Mouse (Mus musculus) heart, adult 2 months (tissue): ENCODE measurements at regions not wholly inside any gene's neighbourhood (a gene's known extent, or its start where the extent isn't known, plus 50 kb on each side); places are given as distances from the start of the nearest gene placed in this dataset.

Experiments used
- DNase-seq, 2 experiments: peaks; one replicate each; pipeline ENCODE4 v3.0.0; 2021
- H3K27ac ChIP-seq: fragments of 200-600 bp; 2 replicates; pipeline ENCODE4 v1.8.1; 2022
- H3K27me3 ChIP-seq: fragments of 200-500 bp; 2 replicates; pipeline ENCODE4 v1.6.1; 2012; ENCODE audit warnings: mild to moderate bottlenecking, low read length, inconsistent platforms, mixed read lengths; ENCODE audit not compliant: control insufficient read depth, insufficient read depth
- H3K36me3 ChIP-seq: fragments of 200-500 bp; 2 replicates; pipeline ENCODE4 v1.6.1; 2012; ENCODE audit warnings: low read length, inconsistent platforms; ENCODE audit not compliant: control insufficient read depth, insufficient read depth
- H3K4me1 ChIP-seq: fragments of 200-500 bp; 2 replicates; pipeline ENCODE4 v1.6.1; 2011; ENCODE audit warnings: low read length; ENCODE audit not compliant: control insufficient read depth, insufficient read depth
- H3K4me3 ChIP-seq: fragments of 200-600 bp; 2 replicates; pipeline ENCODE4 v1.8.1; 2022
- H3K79me2 ChIP-seq: fragments of 200-500 bp; replicated peaks from 2 replicates; pipeline ENCODE4 v1.6.1; 2012; ENCODE audit warnings: mild to moderate bottlenecking, inconsistent platforms, low read length, moderate library complexity, mixed read lengths; ENCODE audit not compliant: control insufficient read depth, insufficient read depth
- H3K9ac ChIP-seq: fragments of 200-500 bp; 2 replicates; pipeline ENCODE4 v1.6.1; 2012; ENCODE audit warnings: low read depth, mild to moderate bottlenecking, control low read depth, inconsistent platforms, low read length, mixed read lengths
- CTCF ChIP-seq: fragments of 200-600 bp; IDR thresholded peaks from 2 replicates; pipeline ENCODE4 v1.8.1; 2022; ENCODE audit warnings: antibody characterized with exemption, mild to moderate bottlenecking, moderate library complexity
- EP300 ChIP-seq: fragments of 200-500 bp; IDR thresholded peaks from 2 replicates; pipeline ENCODE4 v1.6.1; 2011; ENCODE audit warnings: low read depth, low read length, control low read depth; ENCODE audit not compliant: insufficient read depth
- POLR2A ChIP-seq: fragments of 200-500 bp; IDR thresholded peaks from 2 replicates; pipeline ENCODE4 v1.6.1; 2011; ENCODE audit warnings: mild to moderate bottlenecking, low read depth, low read length, control low read depth; ENCODE audit not compliant: insufficient read depth
- WGBS: fragments of 180-500 bp; shearing (Covaris S2); methylation state at CpG from one replicate; pipeline ENCODE4 v1.1.7; 2018; 5-methylcytosine and 5-hydroxymethylcytosine counted together
- intact Hi-C: fragments of 180-260 bp; cut with DNase I; formaldehyde crosslinking; loops from one replicate; pipeline ENCODE4 v1.15.1; 2025

DNA sequence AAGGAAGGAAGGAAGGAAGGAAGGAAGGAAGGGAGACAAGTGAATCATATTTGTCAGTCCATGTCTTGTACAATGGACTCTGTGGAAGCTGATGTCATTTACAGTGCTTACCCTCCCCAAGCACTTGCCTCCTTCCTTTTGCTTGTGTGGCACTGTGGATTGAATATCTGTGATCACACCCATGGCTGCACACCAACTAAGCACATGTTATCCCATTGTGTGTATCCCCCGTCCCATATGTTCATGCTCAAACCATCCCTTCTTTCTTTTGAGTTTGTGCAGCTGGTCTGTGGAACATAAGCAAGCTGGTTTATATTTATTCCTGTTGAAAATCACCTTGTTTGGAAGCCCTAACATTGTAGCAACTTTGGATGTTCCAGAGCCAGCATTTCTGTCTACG is 397.7 kb downstream of the Ttll7 start:
- Histone ChIP-seq H3K9ac (no peak overlapping the region), H3K4me1 (no peaks in the 10 kb centered on the region), H3K27ac (no peak overlapping the region), H3K27me3 (no peaks in the 10 kb centered on the region; the same call in 1 of the 2 replicates), H3K4me3 (no peak overlapping the region), H3K36me3 (no peaks in the 10 kb centered on the region), H3K79me2 (no peaks in the 10 kb centered on the region)
- intact Hi-C loops = no loop called here
- TF ChIP-seq CTCF (no peak), EP300 (no peak), POLR2A (no peak)
- 90% methylated on average over 2 of the region's 2 CpGs for WGBS
- no peak for DNase-seq

DNA sequence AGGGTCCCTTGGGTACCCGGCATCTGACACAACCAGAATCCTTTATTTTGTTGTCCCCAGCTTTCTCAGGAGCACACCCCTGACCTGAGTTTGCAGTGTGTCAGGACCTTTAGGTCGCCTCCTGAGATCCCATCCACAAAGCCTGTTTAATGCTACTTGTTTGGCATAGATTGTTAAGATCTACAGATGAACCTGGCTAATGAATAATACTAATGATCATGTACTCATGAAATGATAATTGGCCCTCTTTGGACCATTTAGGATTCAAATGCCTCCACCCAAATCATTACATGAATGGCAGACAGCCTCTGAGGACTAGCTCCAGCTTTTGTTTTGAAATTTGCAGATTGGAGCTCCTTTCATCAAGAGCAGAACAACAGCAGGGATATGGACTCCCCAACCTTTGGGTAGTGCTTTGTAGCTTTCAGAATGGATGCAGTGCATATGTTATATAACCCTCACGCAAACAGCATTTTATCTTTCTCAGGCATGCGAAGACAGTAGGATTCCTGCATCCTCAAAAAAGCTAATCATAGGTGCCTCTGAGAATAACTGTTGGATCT is 400.1 kb downstream of the Ttll7 start:
- H3K4me3 ChIP-seq = no peak overlapping the region
- TF ChIP-seq EP300 = no peak
- no peak for TF ChIP-seq CTCF
- no peak for TF ChIP-seq POLR2A
- H3K27ac ChIP-seq = no peak overlapping the region
- H3K27me3 ChIP-seq = no peaks in the 10 kb centered on the region
- intact Hi-C loops = no loop called here
- H3K4me1 ChIP-seq = no peaks in the 10 kb centered on the region
- no peak overlapping the region for H3K9ac ChIP-seq
- H3K79me2 ChIP-seq = no peaks in the 10 kb centered on the region
- no peaks in the 10 kb centered on the region for H3K36me3 ChIP-seq
- 93% methylated on average over 4 of the region's 4 CpGs for WGBS
- DNase-seq = no peak

- no peaks in the 10 kb centered on the region for H3K79me2 ChIP-seq
- intact Hi-C loops = no loop called here
- H3K9ac ChIP-seq = no peak overlapping the region
- H3K27me3 ChIP-seq = no peaks in the 10 kb centered on the region
- no peaks in the 10 kb centered on the region for H3K36me3 ChIP-seq
- H3K4me3 ChIP-seq = no peak overlapping the region
- H3K27ac ChIP-seq = no peak overlapping the region
- DNase-seq = no peak
- no peak for TF ChIP-seq EP300
- TF ChIP-seq CTCF = no peak
- TF ChIP-seq POLR2A = no peak
- WGBS = 64% methylated on average over 6 of the region's 6 CpGs
- no peaks in the 10 kb centered on the region for H3K4me1 ChIP-seq
Observed at GRCm38 (mm10) chr3:147252812-147253211, 400.6 kb downstream of the Ttll7 start.

- Histone ChIP-seq H3K9ac (no peak overlapping the region), H3K79me2 (no peaks in the 10 kb centered on the region), H3K4me1 (no peaks in the 10 kb centered on the region), H3K27ac (no peak overlapping the region), H3K36me3 (no peaks in the 10 kb centered on the region), H3K4me3 (no peak overlapping the region), H3K27me3 (no peaks in the 10 kb centered on the region)
- 63% methylated on average over 5 of the region's 5 CpGs for WGBS
- intact Hi-C loops = no loop called here
- TF ChIP-seq CTCF = no peak
- TF ChIP-seq POLR2A = no peak
- TF ChIP-seq EP300 = no peak
- DNase-seq = no peak
Observed at GRCm38 (mm10) chr3:147254454-147254853, 402.3 kb downstream of the Ttll7 start.

- H3K9ac ChIP-seq = no peak overlapping the region
- H3K79me2 ChIP-seq = no peaks in the 10 kb centered on the region
- H3K4me3 ChIP-seq = no peak overlapping the region
- intact Hi-C loops = no loop called here
- no peaks in the 10 kb centered on the region for H3K4me1 ChIP-seq
- H3K36me3 ChIP-seq = no peaks in the 10 kb centered on the region
- H3K27ac ChIP-seq = no peak overlapping the region
- 65% methylated on average over 10 of the region's 10 CpGs for WGBS
- DNase-seq = no peak
- H3K27me3 ChIP-seq = no peaks in the 10 kb centered on the region
- no peak for TF ChIP-seq EP300
- TF ChIP-seq POLR2A = no peak
- no peak for TF ChIP-seq CTCF
Observed at GRCm38 (mm10) chr3:147260958-147261595, 408.9 kb downstream of the Ttll7 start.

GRCm38 (mm10) chr3:147266556-147266955 is 414.4 kb downstream of the Ttll7 start:
- no peak for TF ChIP-seq CTCF
- no peak for TF ChIP-seq EP300
- TF ChIP-seq POLR2A = no peak
- Histone ChIP-seq H3K27ac (peak overlapping the region; percentile 63), H3K36me3 (no peaks in the 10 kb centered on the region), H3K27me3 (no peaks in the 10 kb centered on the region), H3K79me2 (no peaks in the 10 kb centered on the region), H3K9ac (no peak overlapping the region), H3K4me1 (no peaks in the 10 kb centered on the region; the same call in 1 of the 2 replicates), H3K4me3 (no peak overlapping the region)
- WGBS = 33% methylated on average over 5 of the region's 5 CpGs
- peak in 1 of 2 experiments; percentile 27 for DNase-seq
- intact Hi-C loops = no loop called here
